Mouse (Mus musculus): ENCODE results near the gene H2afj. TPM values are rescaled to one million over a fixed set of nuclear protein-coding genes. Genes with fewer than 3 reads are reported as not detected.

The H2afj gene
- total RNA-seq, 2 experiments from 2014 or later = 18.1 to 19.7 TPM

DNA sequence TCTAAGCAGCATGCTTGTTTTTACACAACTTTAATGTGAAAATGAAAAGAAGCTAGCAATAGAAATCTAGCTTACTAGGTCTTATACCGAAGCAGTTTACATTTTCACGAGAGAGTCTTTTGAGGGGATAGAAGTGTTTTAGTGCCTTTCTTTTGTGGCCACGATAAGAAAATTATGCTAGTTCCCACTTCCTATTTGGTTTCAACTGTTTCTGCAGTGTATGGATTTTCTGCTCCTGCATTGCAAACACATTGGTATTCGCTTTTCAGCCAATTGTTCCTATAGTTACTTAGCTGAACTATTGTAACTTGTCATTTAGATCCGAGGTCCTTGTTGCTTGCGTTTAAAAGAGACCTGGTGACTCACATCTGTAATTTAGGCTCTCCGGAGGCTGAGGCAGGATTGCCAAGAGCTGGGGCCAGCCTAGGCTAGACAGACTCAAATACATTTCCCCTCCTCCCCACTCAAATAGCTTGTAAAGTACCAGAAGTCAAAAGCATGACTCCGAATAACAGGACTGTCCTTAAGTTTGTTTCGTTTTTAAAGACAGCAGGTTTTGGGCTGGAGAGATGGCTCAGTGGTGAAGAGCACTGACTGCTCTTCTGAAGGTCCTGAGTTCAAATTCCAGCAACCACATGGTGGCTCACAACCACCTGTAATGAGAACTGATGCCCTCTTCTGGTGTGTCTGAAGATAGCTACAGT is 3.2 kb upstream of the H2afj start:
- no peak for DNase-seq (ENCODE audit: low spot score in 2 of 2)

- no peak for DNase-seq (ENCODE audit: low spot score in 2 of 2)
Measured at GRCm38 (mm10) chr6:136805409-136805775, 2.7 kb upstream of the H2afj start.

DNA sequence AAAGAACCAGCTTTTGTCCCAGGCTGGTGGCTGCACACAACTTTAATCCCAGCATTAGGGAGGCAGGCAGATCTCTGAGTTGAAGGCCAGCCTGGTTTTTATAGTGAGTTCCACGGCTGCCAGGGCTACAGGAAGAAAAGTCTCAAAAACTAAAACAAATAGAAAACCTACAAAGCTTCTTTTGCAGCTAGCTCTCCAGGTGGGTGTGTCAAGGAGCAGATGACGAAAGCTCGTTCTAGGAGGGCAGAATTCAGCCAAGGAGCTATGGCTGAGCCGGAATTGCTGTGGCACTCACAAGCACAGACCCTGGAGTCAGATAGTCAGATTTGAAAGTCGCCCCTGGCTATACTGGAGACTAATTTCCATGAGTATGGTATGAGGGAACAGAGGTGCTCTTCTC is 1.2 kb upstream of the H2afj start:
- DNase-seq (ENCODE audit: low spot score in 2 of 2) = no peak

DNA sequence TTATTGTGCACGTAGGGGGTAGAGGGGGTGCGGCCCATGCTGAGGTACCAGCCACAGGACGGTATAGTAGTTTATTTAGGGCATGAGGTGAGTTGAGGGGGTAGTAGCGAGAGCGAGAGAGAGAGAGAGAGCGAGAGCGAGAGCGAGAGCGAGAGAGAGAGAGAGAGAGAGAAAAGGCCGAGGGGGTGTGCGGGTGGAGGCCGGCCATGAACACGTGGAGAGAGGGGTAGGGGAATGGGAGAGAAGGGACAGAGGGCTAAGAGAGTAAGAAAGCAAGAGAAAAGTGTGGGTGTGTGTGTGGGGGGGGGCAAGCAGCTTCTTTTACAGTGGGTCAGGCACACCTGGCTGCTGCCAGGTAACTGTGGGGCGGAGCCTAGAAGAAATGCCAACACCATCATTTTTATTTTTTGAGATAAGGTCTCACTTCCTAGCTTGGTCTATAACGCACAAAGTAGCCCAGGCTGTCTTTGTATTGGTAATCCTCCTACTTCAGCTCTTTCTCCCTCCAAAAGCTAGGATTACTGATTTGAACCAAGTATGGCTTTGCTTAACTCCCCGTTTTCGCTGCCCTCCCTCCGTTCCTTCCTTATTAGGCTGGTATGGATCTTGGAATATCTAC is 540 bp upstream of the H2afj start:
- no peak for DNase-seq (ENCODE audit: low spot score in 2 of 2)

- peak in 1 of 2 experiments; percentile 37 for DNase-seq (ENCODE audit: low spot score in 2 of 2)
Measured at GRCm38 (mm10) chr6:136808631-136809046, 595 bp downstream of the H2afj start.

DNA sequence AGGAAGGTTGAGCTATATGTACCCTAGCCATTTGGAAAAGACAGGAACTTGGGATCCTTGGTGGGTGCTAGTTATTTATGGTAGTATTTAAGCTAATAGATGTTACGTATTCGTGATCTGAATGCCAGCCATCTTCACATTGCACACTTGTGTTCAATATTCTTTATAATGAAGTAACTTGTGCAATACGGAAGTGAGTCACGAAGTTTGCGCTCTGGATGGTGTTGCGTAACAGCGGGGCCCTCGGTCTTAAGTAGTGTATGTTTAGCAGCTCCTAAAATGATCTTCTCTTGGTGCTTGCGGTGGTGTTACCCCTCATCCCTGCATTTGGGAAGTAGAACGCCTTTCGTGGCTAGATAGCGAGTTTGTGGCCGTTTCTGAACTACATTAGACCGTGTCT is 1.0 kb downstream of the H2afj start:
- no peak for DNase-seq (ENCODE audit: low spot score in 2 of 2)

- DNase-seq (ENCODE audit: low spot score in 2 of 2) = no peak
Measured at GRCm38 (mm10) chr6:136809673-136810072, 1.6 kb downstream of the H2afj start.

DNA sequence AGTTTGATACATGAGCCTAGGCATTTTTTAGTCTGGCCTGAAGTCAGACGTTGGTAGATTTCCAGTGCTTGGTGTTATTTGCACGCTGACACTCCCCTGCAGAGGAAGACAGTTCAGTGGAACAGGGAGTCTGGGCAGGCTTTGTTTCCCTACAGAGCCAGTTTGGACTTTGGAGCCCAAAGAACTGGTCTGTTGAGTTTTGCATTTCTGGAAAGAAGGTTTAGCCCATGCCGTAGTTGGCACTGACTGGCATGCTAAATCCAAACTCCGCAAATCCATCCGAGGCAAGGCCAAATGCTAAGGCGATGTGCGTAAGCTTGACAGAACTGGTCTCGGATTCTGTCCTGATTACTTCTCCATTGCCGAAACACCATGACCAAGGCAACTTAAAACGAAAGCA is 3.2 kb downstream of the H2afj start:
- DNase-seq (ENCODE audit: low spot score in 2 of 2) = no peak

DNA sequence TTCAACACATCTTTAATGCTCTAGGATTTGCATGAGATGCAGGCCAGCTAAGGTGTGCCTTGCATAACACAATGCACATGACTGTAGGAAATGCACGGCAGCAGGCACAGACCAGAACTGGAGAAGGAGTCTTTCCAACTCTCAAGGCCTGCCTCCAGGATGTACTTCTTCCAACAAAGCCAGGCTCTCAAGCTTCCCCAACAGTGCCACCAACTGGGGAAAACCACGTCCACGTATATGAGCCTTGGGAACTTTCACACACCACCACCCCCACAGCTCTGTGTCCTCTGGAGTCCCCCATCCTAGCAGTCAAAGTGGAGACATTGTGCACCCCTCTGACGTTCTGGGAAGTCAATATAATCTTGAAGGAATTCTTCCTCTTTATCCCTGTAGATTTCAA is 5.1 kb downstream of the H2afj start:
- no peak for DNase-seq (ENCODE audit: low spot score in 2 of 2)

- no peak for DNase-seq (ENCODE audit: low spot score in 2 of 2)
Measured at GRCm38 (mm10) chr6:136815381-136815780, 7.3 kb downstream of the H2afj start.

GRCm38 (mm10) chr6:136816826-136817225 is 8.8 kb downstream of the H2afj start:
- DNase-seq (ENCODE audit: low spot score in 2 of 2) = no peak

GRCm38 (mm10) chr6:136817549-136817948 is 9.5 kb downstream of the H2afj start:
- DNase-seq (ENCODE audit: low spot score in 2 of 2) = no peak

GRCm38 (mm10) chr6:136820381-136820780 is 12.3 kb downstream of the H2afj start:
- no peak for DNase-seq (ENCODE audit: low spot score in 2 of 2)

DNA sequence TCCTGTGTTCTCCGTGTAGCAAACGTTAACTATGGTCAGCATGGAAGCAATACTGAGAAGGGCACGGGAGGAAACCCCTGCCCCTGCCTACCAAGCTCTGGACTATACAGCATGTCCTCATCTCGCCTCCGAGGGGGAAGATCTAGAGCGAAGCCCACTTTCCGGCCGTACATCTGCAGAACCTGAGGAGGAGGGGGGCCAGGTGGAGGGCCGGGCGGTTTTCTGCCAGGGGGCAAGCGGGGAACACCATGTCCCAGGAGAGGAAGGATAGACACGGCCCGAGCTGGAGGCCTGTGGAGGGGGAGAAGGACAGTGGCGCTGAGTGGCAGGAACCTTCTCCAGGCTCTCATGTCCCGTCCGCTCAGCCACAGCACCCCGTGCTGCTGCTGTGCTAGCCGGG is 13.0 kb downstream of the H2afj start:
- no peak for DNase-seq (ENCODE audit: low spot score in 2 of 2)

DNA sequence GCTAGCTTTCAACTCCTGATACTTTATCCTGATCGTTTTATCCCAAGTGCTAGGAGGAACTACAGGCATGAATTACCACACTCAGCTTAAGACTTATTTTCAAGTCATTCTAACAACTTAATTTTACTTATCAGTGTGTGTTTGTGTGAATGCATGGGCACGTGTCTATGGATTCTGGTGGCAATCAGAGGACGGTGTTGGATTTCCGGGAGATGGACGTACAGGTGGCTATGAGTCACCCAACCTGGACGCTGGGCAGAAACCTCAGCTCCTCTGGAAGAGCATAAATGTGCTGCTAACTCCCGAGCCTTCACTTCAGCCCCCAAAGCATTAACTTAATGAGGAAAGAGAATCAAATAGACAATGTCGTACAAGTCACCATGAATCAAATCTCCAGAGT is 16.9 kb downstream of the H2afj start:
- no peak for DNase-seq (ENCODE audit: low spot score in 2 of 2)

DNA sequence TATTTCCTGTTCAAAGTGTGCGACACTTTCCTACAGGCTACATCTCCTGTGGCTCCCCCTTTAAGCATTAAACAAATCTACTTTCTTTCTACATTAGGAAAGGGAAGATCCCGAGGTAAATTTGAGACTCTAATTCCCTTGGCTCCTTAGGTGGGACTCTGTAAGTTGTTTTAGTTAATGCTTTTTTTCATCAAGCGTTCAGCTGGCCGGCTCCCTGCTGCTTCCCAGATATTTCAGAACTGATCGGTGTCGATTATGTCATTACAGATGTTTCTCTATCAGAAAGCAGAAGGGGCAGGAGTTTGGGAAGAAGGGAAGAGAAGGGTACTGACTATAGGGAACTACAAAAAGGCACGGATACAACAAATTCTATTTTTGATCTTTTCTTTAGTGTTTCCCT is 19.1 kb downstream of the H2afj start:
- DNase-seq (ENCODE audit: low spot score in 2 of 2) = no peak

GRCm38 (mm10) chr6:136827516-136827880 is 19.5 kb downstream of the H2afj start, which contains the start of gene BC049715:
BC049715 (plus strand) TSS chr6:136827626.
- DNase-seq (ENCODE audit: low spot score in 2 of 2) = no peak

DNA sequence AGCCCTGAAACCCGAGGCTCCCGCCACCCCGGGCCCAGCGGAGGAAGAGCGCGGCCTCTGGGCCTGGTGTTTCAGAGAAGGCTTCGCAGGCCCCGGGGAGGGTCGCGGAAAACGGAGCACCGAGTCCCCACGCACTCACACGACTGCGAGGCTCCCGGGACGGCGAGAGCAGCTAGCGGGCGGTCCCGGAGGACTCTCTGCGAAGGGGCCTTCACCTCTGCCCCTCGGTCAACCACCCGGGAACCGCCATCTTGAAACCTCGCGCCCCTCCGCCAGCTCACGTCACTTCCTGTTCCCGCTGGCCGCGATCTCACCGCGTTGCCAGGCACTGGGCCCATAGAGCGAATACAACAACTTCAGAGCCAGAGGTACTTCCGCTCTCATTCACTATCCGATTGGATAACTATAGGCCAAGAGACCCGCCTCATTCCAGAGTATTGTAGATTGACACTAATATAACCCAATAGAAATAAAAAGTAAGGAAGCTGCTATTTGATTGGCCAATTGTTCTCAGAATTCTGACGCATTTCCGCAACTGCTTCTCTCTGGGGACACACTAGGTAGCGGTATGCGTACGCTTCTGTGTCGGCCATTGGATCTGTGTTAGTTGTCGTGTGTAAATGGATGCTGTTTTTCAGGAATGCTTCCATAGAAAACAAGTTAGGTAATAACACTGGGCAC is 20.0 kb downstream of the H2afj start, which contains the start of gene Wbp11:
Gene Wbp11 (minus strand): TSS at position 353 of the 681 bp plus-strand sequence.
- DNase-seq (ENCODE audit: low spot score in 2 of 2) = peak; percentile 84 to 95

- no peak for DNase-seq (ENCODE audit: low spot score in 2 of 2)
Measured at GRCm38 (mm10) chr6:136828681-136829080, 20.6 kb downstream of the H2afj start.

- DNase-seq (ENCODE audit: low spot score in 2 of 2) = no peak
Measured at GRCm38 (mm10) chr6:136831712-136832111, 23.7 kb downstream of the H2afj start.

GRCm38 (mm10) chr6:136835352-136835751 is 27.3 kb downstream of the H2afj start, which contains the start of gene Smco3:
Smco3 (minus strand) TSS chr6:136835452.
- no peak for DNase-seq (ENCODE audit: low spot score in 2 of 2)

DNA sequence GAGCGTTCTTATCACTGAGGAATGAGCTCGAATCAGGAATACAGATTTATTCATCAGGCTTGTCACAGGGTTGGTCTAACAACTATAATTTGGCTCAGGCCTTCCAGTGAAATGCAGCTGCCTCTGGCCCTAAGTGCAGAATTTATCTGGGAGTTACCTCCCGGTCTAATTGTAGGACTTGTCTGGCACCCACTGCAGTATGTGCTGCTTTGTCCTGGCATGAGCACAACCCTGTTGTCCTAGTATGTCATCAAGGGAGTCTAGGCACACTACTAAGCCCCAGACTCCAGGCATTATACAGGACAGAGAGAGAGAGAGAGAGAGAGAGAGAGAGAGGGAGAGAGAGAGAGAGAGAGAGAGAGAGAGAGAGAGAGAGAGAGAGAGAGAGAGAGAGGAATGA is 29.3 kb downstream of the H2afj start:
- DNase-seq (ENCODE audit: low spot score in 2 of 2) = no peak

Measured in gastrocnemius, postnatal 4 days (tissue).